Mouse (Mus musculus): ENCODE results near the gene Il15ra. TPM values are rescaled to one million over a fixed set of nuclear protein-coding genes. Genes with fewer than 3 reads are reported as not detected.

Il15ra gene
- 1.00 and 2.2 TPM in 2 replicates for total RNA-seq (2014; rRNA removed)
- 0.83 and 1.3 TPM in 2 replicates for polyA plus RNA-seq (2015; fragmentation: Nextera tagmentation; extraction: Ambion mirVana)

GRCm38 (mm10) chr2:11705201-11706025, at the start of gene Il15ra:
Gene Il15ra (plus strand): TSS chr2:11705290.
- Histone ChIP-seq H3K27me3 (ENCODE audit: insufficient read depth, low read length) (0 out of 2 replicates have a peak, but pooled peaks cover 4% of the 10 kb centered on the region), H3K9me3 (ENCODE audit: low read length) (no peaks in the 10 kb centered on the region), H3K27ac (ENCODE audit: low read depth, low read length) (no peak within 1 kb of the TSS), H3K4me1 (ENCODE audit: insufficient read depth) (peaks cover 7% of the 10 kb centered on the region; the same call in 1 of the 2 replicates), H3K36me3 (ENCODE audit: insufficient read depth) (no peaks in the 10 kb centered on the region), H3K4me3 (ENCODE audit: low read depth, low read length) (peak within 1 kb of the TSS; percentile 49), H3K9ac (peak within 1 kb of the TSS; percentile 51), H3K4me2 (ENCODE audit: low read depth) (peak within 1 kb of the TSS; percentile 99)
- WGBS, result 1% methylated on average over 37 of the region's 37 CpGs
- 0 out of 2 replicates have a peak, but pooled peaks have one; percentile 2 for TF ChIP-seq CTCF (IDR thresholded peaks at IDR 0.05; ENCODE audit: low read depth)
- peak; percentile 38 for DNase-seq
- ATAC-seq, result peak; percentile 72

DNA sequence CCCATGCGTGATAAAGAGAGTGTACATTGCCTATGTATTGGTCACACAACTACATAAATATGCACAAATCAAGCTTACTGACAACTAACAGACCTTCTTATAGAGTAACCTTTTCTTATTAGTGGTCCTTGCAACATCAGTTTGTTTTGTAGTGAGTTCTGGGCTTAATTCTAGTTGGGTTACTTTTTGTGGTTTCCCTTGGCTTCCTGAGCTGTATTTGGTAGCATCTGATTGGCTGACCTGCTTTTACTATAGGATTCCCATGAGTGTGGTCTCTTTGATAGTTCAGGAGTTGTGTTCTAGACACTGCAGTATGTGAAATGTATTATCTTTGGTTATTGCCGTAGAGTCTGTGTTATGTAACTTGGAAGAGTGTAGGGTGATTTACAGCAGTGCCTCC, 47.5 kb upstream of the Il15ra start:
- TF ChIP-seq CTCF (IDR thresholded peaks at IDR 0.05; ENCODE audit: low read depth), result no peak
- Histone ChIP-seq H3K27ac (ENCODE audit: low read depth, low read length) (no peak overlapping the region), H3K36me3 (ENCODE audit: insufficient read depth) (no peaks in the 10 kb centered on the region), H3K9ac (no peak overlapping the region), H3K4me3 (ENCODE audit: low read depth, low read length) (no peak overlapping the region), H3K4me2 (ENCODE audit: low read depth) (no peak overlapping the region), H3K4me1 (ENCODE audit: insufficient read depth) (no peaks in the 10 kb centered on the region), H3K27me3 (ENCODE audit: insufficient read depth, low read length) (no peaks in the 10 kb centered on the region), H3K9me3 (ENCODE audit: low read length) (no peaks in the 10 kb centered on the region)
- WGBS, result 89% methylated on average over 2 of the region's 2 CpGs
- ATAC-seq (no peak), DNase-seq (no peak)

GRCm38 (mm10) chr2:11659263-11659662, 45.8 kb upstream of the Il15ra start:
- TF ChIP-seq CTCF (IDR thresholded peaks at IDR 0.05; ENCODE audit: low read depth), result no peak
- Histone ChIP-seq H3K36me3 (ENCODE audit: insufficient read depth) (no peaks in the 10 kb centered on the region), H3K27me3 (ENCODE audit: insufficient read depth, low read length) (no peaks in the 10 kb centered on the region), H3K9ac (no peak overlapping the region), H3K4me3 (ENCODE audit: low read depth, low read length) (no peak overlapping the region), H3K4me1 (ENCODE audit: insufficient read depth) (no peaks in the 10 kb centered on the region), H3K27ac (ENCODE audit: low read depth, low read length) (no peak overlapping the region), H3K9me3 (ENCODE audit: low read length) (no peaks in the 10 kb centered on the region), H3K4me2 (ENCODE audit: low read depth) (no peak overlapping the region)
- ATAC-seq (peak; percentile 62), DNase-seq (no peak)
- 33% methylated on average over 2 of the region's 2 CpGs for WGBS

- H3K27me3 ChIP-seq (ENCODE audit: insufficient read depth, low read length), result no peaks in the 10 kb centered on the region
- TF ChIP-seq CTCF (IDR thresholded peaks at IDR 0.05; ENCODE audit: low read depth), result no peak
- no peak overlapping the region for H3K9ac ChIP-seq
- no peak overlapping the region for H3K4me2 ChIP-seq (ENCODE audit: low read depth)
- DNase-seq (no peak), ATAC-seq (no peak)
- no peaks in the 10 kb centered on the region for H3K4me1 ChIP-seq (ENCODE audit: insufficient read depth)
- H3K9me3 ChIP-seq (ENCODE audit: low read length), result no peaks in the 10 kb centered on the region
- H3K36me3 ChIP-seq (ENCODE audit: insufficient read depth), result no peaks in the 10 kb centered on the region
- H3K4me3 ChIP-seq (ENCODE audit: low read depth, low read length), result no peak overlapping the region
- WGBS, result 86% methylated on average over 6 of the region's 6 CpGs
- H3K27ac ChIP-seq (ENCODE audit: low read depth, low read length), result no peak overlapping the region
Observed at GRCm38 (mm10) chr2:11662143-11662906, 42.8 kb upstream of the Il15ra start.

DNA sequence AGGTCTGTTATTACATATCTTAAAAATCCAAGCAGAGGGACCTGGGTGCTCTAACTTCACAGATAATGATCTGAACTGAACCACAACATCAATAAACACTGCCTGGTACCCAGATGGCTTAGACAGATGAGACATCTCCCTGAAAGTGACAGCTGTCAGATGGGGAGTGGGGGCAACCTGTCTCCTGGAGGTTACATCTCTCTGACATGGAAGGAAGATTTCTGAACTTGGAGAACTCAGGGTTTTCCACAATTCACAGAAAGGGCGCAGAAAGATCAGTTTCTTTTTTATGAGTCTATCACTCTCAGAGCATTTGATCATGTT, 42.2 kb upstream of the Il15ra start:
- H3K27ac ChIP-seq (ENCODE audit: low read depth, low read length), result no peak overlapping the region
- WGBS, result 90% methylated on average over 1 of the region's 1 CpGs
- no peaks in the 10 kb centered on the region for H3K4me1 ChIP-seq (ENCODE audit: insufficient read depth)
- H3K4me3 ChIP-seq (ENCODE audit: low read depth, low read length), result no peak overlapping the region
- ATAC-seq (no peak), DNase-seq (no peak)
- no peaks in the 10 kb centered on the region for H3K27me3 ChIP-seq (ENCODE audit: insufficient read depth, low read length)
- no peak overlapping the region for H3K4me2 ChIP-seq (ENCODE audit: low read depth)
- no peaks in the 10 kb centered on the region for H3K9me3 ChIP-seq (ENCODE audit: low read length)
- no peak for TF ChIP-seq CTCF (IDR thresholded peaks at IDR 0.05; ENCODE audit: low read depth)
- H3K9ac ChIP-seq, result no peak overlapping the region
- H3K36me3 ChIP-seq (ENCODE audit: insufficient read depth), result no peaks in the 10 kb centered on the region

DNA sequence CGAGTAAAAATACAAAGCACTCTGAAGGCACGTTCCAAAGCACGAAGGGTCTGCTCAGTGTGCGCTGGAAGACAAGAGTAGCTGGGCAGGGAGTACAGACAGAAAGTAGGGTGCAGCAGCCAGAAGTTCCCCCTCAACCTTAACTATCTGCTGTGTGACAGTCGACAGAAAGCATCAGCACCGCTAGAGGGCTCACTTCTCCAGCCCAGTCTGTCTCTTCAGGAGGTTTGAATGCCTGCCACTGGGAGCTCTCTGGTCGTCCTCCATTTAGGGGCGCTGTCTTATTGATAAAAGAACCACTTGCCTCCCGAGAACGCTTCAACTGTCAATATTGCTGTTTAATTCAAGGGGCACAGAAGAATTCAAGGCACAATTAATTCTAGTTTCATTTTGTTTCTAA, 41.1 kb upstream of the Il15ra start:
- peak overlapping the region; percentile 10; the same call in 1 of the 2 replicates for H3K9ac ChIP-seq
- peak; percentile 86 for DNase-seq
- 4% methylated on average over 10 of the region's 10 CpGs for WGBS
- no peaks in the 10 kb centered on the region for H3K36me3 ChIP-seq (ENCODE audit: insufficient read depth)
- H3K27ac ChIP-seq (ENCODE audit: low read depth, low read length), result no peak overlapping the region
- H3K4me3 ChIP-seq (ENCODE audit: low read depth, low read length), result peak overlapping the region; percentile 25
- no peaks in the 10 kb centered on the region for H3K4me1 ChIP-seq (ENCODE audit: insufficient read depth)
- no peaks in the 10 kb centered on the region for H3K9me3 ChIP-seq (ENCODE audit: low read length)
- peak overlapping the region; percentile 41 for H3K4me2 ChIP-seq (ENCODE audit: low read depth)
- ATAC-seq, result peak; percentile 96
- peak; percentile 90 for TF ChIP-seq CTCF (IDR thresholded peaks at IDR 0.05; ENCODE audit: low read depth)
- H3K27me3 ChIP-seq (ENCODE audit: insufficient read depth, low read length), result no peaks in the 10 kb centered on the region

GRCm38 (mm10) chr2:11664367-11664766, 40.7 kb upstream of the Il15ra start:
- Histone ChIP-seq H3K27me3 (ENCODE audit: insufficient read depth, low read length) (no peaks in the 10 kb centered on the region), H3K4me1 (ENCODE audit: insufficient read depth) (no peaks in the 10 kb centered on the region), H3K9me3 (ENCODE audit: low read length) (no peaks in the 10 kb centered on the region), H3K4me3 (ENCODE audit: low read depth, low read length) (peak overlapping the region; percentile 25), H3K4me2 (ENCODE audit: low read depth) (peak overlapping the region; percentile 41), H3K27ac (ENCODE audit: low read depth, low read length) (no peak overlapping the region), H3K36me3 (ENCODE audit: insufficient read depth) (no peaks in the 10 kb centered on the region), H3K9ac (peak overlapping the region; percentile 10; the same call in 1 of the 2 replicates)
- DNase-seq (no peak), ATAC-seq (peak; percentile 72)
- 48% methylated on average over 6 of the region's 6 CpGs for WGBS
- no peak for TF ChIP-seq CTCF (IDR thresholded peaks at IDR 0.05; ENCODE audit: low read depth)
